Mouse (Mus musculus) neural tube, embryonic 11.5 days (tissue): ENCODE measurements at regions not wholly inside any gene's neighbourhood (a gene's known extent, or its start where the extent isn't known, plus 50 kb on each side); places are given as distances from the start of the nearest gene placed in this dataset.
"Not testable (repeated sequence)": the region's sequence is repeated elsewhere in the genome, so short reads cannot be mapped to it uniquely, and the experiment has no call there.

Source experiments
- ATAC-seq: fragments of 200-750 bp; cut with Nextera tagmentation; 2 replicates; pipeline ENCODE4 v1.8.0; 2017; ENCODE audit warnings: moderate number of reproducible peaks, mild to moderate bottlenecking, moderate TSS enrichment, moderate library complexity; ENCODE audit not compliant: insufficient read depth, low FRiP score, low TSS enrichment
- DNase-seq: peaks from one replicate; pipeline ENCODE4 v3.0.0-alpha.2; 2015; ENCODE audit warnings: low spot score
- H3K27ac ChIP-seq: fragments of 300-500 bp; sonication (generic); 2 replicates; pipeline ENCODE4 v1.5.1; 2014; ENCODE audit warnings: low read depth, mild to moderate bottlenecking, low read length
- H3K27me3 ChIP-seq: fragments of 300-500 bp; sonication (generic); 2 replicates; pipeline ENCODE4 v1.6.1; 2014; ENCODE audit warnings: mild to moderate bottlenecking, low read length, mixed read lengths; ENCODE audit not compliant: control insufficient read depth, insufficient read depth
- H3K36me3 ChIP-seq: fragments of 300-500 bp; sonication (generic); 2 replicates; pipeline ENCODE4 v1.6.1; 2014; ENCODE audit warnings: mild to moderate bottlenecking, low read length, moderate library complexity, mixed read lengths; ENCODE audit not compliant: control insufficient read depth, insufficient read depth
- H3K4me1 ChIP-seq: fragments of 300-500 bp; sonication (generic); 2 replicates; pipeline ENCODE4 v1.6.1; 2014; ENCODE audit warnings: low read length, mixed read lengths; ENCODE audit not compliant: control insufficient read depth, insufficient read depth
- H3K4me2 ChIP-seq: fragments of 300-500 bp; sonication (generic); 2 replicates; pipeline ENCODE4 v1.6.1; 2014; ENCODE audit warnings: low read depth, mild to moderate bottlenecking, moderate library complexity
- H3K4me3 ChIP-seq: fragments of 300-500 bp; sonication (generic); 2 replicates; pipeline ENCODE4 v1.5.1; 2014; ENCODE audit warnings: low read depth, low read length
- H3K9ac ChIP-seq: fragments of 300-500 bp; sonication (generic); 2 replicates; pipeline ENCODE4 v1.6.1; 2014; ENCODE audit warnings: mild to moderate bottlenecking, low read length
- H3K9me3 ChIP-seq: fragments of 300-500 bp; sonication (generic); 2 replicates; pipeline ENCODE4 v1.6.1; 2016; ENCODE audit warnings: low read length; ENCODE audit not compliant: control insufficient read depth
- WGBS: fragments of 180-500 bp; shearing (Covaris S2); extraction: QIAGEN DNeasy Blood & Tissue Kit; methylation state at CpG from one replicate; pipeline ENCODE4 v1.1.7; 2014; 5-methylcytosine and 5-hydroxymethylcytosine counted together

DNA sequence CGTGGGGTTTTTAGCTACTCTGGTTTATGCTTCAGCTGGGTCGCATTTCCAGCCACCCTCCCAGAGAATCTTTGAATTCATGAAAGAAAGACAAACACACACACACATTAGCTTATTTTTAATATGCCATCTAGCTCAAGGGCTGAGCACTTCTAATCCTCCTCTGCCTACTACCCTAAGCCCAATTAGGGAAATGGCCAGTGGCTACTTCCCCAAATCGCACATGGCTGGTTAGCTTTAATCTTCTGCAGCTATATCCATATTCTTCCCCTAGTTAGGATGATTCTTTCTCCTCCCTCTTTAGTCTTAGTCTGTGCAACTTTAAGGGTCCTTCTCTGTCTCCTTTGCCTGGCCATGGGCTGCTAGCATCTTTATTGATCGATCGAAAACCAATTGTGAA is 166.3 kb downstream of the Dio2 start:
- Histone ChIP-seq H3K36me3 (no peaks in the 10 kb centered on the region), H3K9ac (no peak overlapping the region), H3K27ac (no peak overlapping the region), H3K4me1 (no peaks in the 10 kb centered on the region), H3K9me3 (no peaks in the 10 kb centered on the region), H3K4me2 (no peak overlapping the region), H3K27me3 (no peaks in the 10 kb centered on the region), H3K4me3 (no peak overlapping the region)
- ATAC-seq (no peak), DNase-seq (no peak)
- 89% methylated on average over 5 of the region's 5 CpGs for WGBS

DNA sequence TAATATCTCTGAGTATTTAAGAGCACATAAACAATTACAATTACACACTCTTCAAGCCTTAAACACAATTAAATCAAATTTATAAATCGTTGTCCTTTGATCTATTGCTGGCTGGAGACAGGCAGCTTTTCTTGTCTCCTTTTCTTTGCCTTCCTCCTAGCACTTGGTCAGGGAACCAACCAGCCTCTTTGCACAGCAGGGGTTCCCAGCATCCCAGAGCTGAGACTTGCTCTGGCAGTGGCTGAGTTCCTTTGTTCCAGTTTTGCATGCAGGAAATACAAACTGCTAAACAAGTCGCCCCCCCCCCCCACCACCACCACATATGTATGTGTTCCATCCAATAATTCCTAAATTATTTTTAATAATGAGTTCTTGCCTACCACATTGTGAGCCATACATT is 166.7 kb downstream of the Dio2 start:
- Histone ChIP-seq H3K4me3 (no peak overlapping the region), H3K9me3 (no peaks in the 10 kb centered on the region), H3K36me3 (no peaks in the 10 kb centered on the region), H3K9ac (no peak overlapping the region), H3K4me2 (no peak overlapping the region), H3K27ac (no peak overlapping the region), H3K4me1 (no peaks in the 10 kb centered on the region), H3K27me3 (no peaks in the 10 kb centered on the region)
- WGBS, result 16% methylated on average over 2 of the region's 2 CpGs
- DNase-seq, result no peak
- no peak for ATAC-seq

DNA sequence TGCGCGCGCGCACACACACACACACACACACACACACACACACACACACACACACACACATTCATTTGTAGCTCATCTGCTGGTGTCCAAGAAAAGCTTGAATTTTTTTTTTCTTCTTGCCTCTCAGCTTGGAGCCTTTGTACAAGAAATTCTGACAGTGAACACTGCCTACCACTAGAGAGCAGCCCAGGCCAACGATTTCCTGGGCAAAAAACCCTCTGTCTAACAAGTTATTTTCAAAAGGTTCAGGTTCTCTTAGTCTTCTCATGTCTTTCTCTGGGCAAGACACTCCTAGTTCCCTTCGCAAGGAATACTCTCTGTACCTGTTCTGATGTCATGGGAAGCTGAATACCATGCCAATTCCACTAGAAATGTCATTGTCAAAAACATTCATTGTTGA is 171.9 kb downstream of the Dio2 start:
- no peak overlapping the region for H3K27ac ChIP-seq
- no peak overlapping the region for H3K9ac ChIP-seq
- no peaks in the 10 kb centered on the region for H3K27me3 ChIP-seq
- WGBS, result 81% methylated on average over 6 of the region's 6 CpGs
- ATAC-seq (no peak), DNase-seq (peak; percentile 18)
- H3K36me3 ChIP-seq, result no peaks in the 10 kb centered on the region
- no peak overlapping the region for H3K4me3 ChIP-seq
- H3K4me2 ChIP-seq, result no peak overlapping the region
- H3K9me3 ChIP-seq, result no peaks in the 10 kb centered on the region
- no peaks in the 10 kb centered on the region for H3K4me1 ChIP-seq

DNA sequence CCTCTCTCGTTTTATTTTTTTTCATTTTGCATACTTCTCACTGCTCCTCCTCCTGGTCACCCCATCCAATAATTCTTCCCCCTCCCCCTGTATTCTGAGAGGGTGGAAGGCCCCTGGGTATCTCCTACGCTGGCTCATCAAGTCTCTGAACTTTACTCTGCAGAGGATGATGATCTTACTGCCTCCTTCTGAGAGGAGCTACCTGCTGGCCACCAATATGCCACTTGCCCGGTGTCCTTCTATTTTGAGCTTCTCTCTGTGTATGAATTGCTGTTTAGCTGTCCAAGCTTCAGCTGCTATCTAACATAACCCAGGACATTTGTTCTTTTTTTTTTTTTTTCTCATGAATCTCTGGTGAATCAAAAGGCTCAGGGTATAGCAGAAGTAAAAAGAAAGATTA is 173.2 kb downstream of the Dio2 start:
- ATAC-seq (no peak), DNase-seq (no peak)
- no peaks in the 10 kb centered on the region for H3K27me3 ChIP-seq
- 83% methylated on average over 3 of the region's 3 CpGs for WGBS
- no peak overlapping the region for H3K9ac ChIP-seq
- no peaks in the 10 kb centered on the region for H3K9me3 ChIP-seq
- no peaks in the 10 kb centered on the region for H3K4me1 ChIP-seq
- no peak overlapping the region for H3K4me2 ChIP-seq
- H3K27ac ChIP-seq, result no peak overlapping the region
- H3K4me3 ChIP-seq, result no peak overlapping the region
- H3K36me3 ChIP-seq, result no peaks in the 10 kb centered on the region

DNA sequence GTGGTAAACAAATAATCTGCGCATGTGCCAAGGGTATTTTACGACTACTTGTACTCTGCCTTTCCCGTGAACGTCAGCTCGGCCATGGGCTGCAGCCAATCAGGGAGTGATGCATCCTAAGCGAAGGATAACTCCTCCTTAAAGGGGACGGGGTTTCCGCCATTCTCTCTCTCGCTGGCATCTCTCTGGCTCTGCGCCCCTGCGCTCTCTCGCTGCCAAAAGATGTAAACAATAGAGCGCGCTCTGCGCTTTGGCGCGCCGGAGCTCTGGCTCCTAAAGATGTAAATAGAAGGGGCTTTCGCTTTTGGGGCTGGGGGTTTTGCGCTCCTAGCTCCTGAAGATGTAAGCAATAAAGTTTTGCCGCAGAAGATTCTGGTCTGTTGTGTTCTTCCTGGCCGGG is 173.6 kb downstream of the Dio2 start:
- H3K27ac ChIP-seq, H3K9ac ChIP-seq, H3K4me2 ChIP-seq, H3K4me1 ChIP-seq, H3K4me3 ChIP-seq, H3K27me3 ChIP-seq, H3K36me3 ChIP-seq, H3K9me3 ChIP-seq, ATAC-seq, DNase-seq: not testable (repeated sequence)
- WGBS, result 91% methylated on average over 17 of the region's 22 CpGs

DNA sequence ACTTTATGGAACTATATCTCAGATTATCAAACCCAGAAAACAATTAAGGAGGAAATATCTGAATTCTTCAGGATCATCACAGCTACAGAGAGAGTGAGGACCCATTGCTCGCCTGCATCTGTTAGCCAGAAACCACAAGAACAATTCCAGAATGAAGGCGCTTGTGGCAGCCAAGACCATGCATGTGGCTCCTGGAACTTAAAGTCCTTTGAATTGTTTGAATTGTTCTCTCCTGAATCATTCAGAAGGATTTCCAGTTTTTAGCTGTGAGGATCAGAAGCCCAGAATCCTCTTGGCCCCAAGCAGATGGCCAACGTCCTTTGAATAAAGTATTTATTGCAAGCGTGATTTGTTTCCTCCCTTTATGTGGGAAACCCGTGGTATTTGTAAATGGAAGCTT is 195.9 kb downstream of the Dio2 start:
- Histone ChIP-seq H3K9ac (no peak overlapping the region), H3K4me1 (no peaks in the 10 kb centered on the region), H3K27me3 (no peaks in the 10 kb centered on the region), H3K36me3 (no peaks in the 10 kb centered on the region), H3K9me3 (no peaks in the 10 kb centered on the region), H3K27ac (no peak overlapping the region), H3K4me3 (no peak overlapping the region), H3K4me2 (no peak overlapping the region)
- no peak for ATAC-seq
- 83% methylated on average over 5 of the region's 5 CpGs for WGBS
- DNase-seq, result no peak
